Mouse (Mus musculus) hindbrain, embryonic 14.5 days (tissue): ENCODE measurements around the gene Olfr1360. TPM values are rescaled to one million over a fixed set of nuclear protein-coding genes. Genes with fewer than 3 reads are reported as not detected.

ENCODE experiments used
- ATAC-seq: fragments of 200-750 bp; cut with Nextera tagmentation; 2 replicates; pipeline ENCODE4 v1.8.0; 2017; ENCODE audit warnings: moderate number of reproducible peaks, mild to moderate bottlenecking, moderate TSS enrichment, moderate library complexity; ENCODE audit not compliant: low FRiP score
- DNase-seq: peaks from one replicate; pipeline ENCODE4 v3.0.0-alpha.2; 2015; ENCODE audit warnings: low spot score
- H3K27ac ChIP-seq: fragments of 300-500 bp; sonication (generic); 2 replicates; pipeline ENCODE4 v1.5.1; 2014; ENCODE audit warnings: mild to moderate bottlenecking, moderate library complexity
- H3K27me3 ChIP-seq: fragments of 300-500 bp; sonication (generic); 2 replicates; pipeline ENCODE4 v1.6.1; 2014; ENCODE audit warnings: mild to moderate bottlenecking, low read length, mixed read lengths; ENCODE audit not compliant: control insufficient read depth, insufficient read depth
- H3K36me3 ChIP-seq: fragments of 300-500 bp; sonication (generic); replicated peaks from 2 replicates; pipeline ENCODE4 v1.6.1; 2014; ENCODE audit not compliant: control insufficient read depth, insufficient read depth
- H3K4me1 ChIP-seq: fragments of 300-500 bp; sonication (generic); replicated peaks from 2 replicates; pipeline ENCODE4 v1.6.1; 2014; ENCODE audit warnings: antibody characterized with exemption, low read length, mixed read lengths; ENCODE audit not compliant: control insufficient read depth, insufficient read depth
- H3K4me2 ChIP-seq: fragments of 300-500 bp; sonication (generic); replicated peaks from 2 replicates; pipeline ENCODE4 v1.6.1; 2014; ENCODE audit warnings: mild to moderate bottlenecking, moderate library complexity
- H3K4me3 ChIP-seq: fragments of 300-500 bp; sonication (generic); replicated peaks from 2 replicates; pipeline ENCODE4 v1.5.1; 2014; ENCODE audit warnings: mild to moderate bottlenecking, low read length
- H3K9ac ChIP-seq: fragments of 300-500 bp; sonication (generic); 2 replicates; pipeline ENCODE4 v1.6.1; 2014
- H3K9me3 ChIP-seq: fragments of 300-500 bp; sonication (generic); 2 replicates; pipeline ENCODE4 v1.6.1; 2016; ENCODE audit warnings: low read length; ENCODE audit not compliant: control insufficient read depth
- WGBS: fragments of 180-500 bp; shearing (Covaris S2); extraction: QIAGEN DNeasy Blood & Tissue Kit; methylation state at CpG from one replicate; pipeline ENCODE4 v1.1.7; 2014; 5-methylcytosine and 5-hydroxymethylcytosine counted together
- microRNA-seq: library from miRNA; unstranded; fragments of <30 nt; microRNA quantifications from one replicate; pipeline ENCODE4, GENCODE M21; 2016
- polyA plus RNA-seq: library from polyadenylated mRNA; unstranded; fragments of >200 nt; fragmentation: Nextera tagmentation; extraction: Ambion mirVana; gene quantifications from 2 replicates; pipeline ENCODE4 v1.2.1, GENCODE M21; 2014

Olfr1360 gene
- polyA plus RNA-seq, 1 experiment from 2014 or later = not detected

- Histone ChIP-seq H3K4me3 (no peak within 1 kb of the TSS), H3K9me3 (no peaks in the 10 kb centered on the region), H3K27ac (no peak within 1 kb of the TSS), H3K27me3 (no peaks in the 10 kb centered on the region), H3K36me3 (no peaks in the 10 kb centered on the region), H3K4me2 (no peak within 1 kb of the TSS), H3K4me1 (no peaks in the 10 kb centered on the region), H3K9ac (no peak within 1 kb of the TSS)
- ATAC-seq (no peak), DNase-seq (no peak)
These were observed 20.6 kb upstream of the Olfr1360 start, which contains the start of gene Olfr1359 for GRCm38 (mm10) chr13:21697811-21698210. TSS of gene Olfr1359 (plus strand) at chr13:21698111.

- Histone ChIP-seq H3K27me3 (no peaks in the 10 kb centered on the region), H3K4me1 (no peaks in the 10 kb centered on the region), H3K27ac (no peak within 1 kb of the TSS), H3K9ac (no peak within 1 kb of the TSS), H3K36me3 (no peaks in the 10 kb centered on the region), H3K4me2 (no peak within 1 kb of the TSS), H3K4me3 (no peak within 1 kb of the TSS), H3K9me3 (no peaks in the 10 kb centered on the region)
- WGBS = 76% methylated on average over 2 of the region's 2 CpGs
- no peak for DNase-seq
- ATAC-seq = no peak
These were observed 13.9 kb downstream of the Olfr1360 start, which contains the start of gene Olfr1361 for GRCm38 (mm10) chr13:21663286-21663685. TSS of gene Olfr1361 (minus strand) at chr13:21663386.

- WGBS = 83% methylated on average over 2 of the region's 2 CpGs
- Histone ChIP-seq H3K36me3 (no peaks in the 10 kb centered on the region), H3K27ac (no peak within 1 kb of the TSS), H3K27me3 (no peaks in the 10 kb centered on the region), H3K9ac (no peak within 1 kb of the TSS), H3K4me1 (no peaks in the 10 kb centered on the region), H3K4me3 (no peak within 1 kb of the TSS), H3K9me3 (no peaks in the 10 kb centered on the region), H3K4me2 (no peak within 1 kb of the TSS)
- DNase-seq (no peak), ATAC-seq (no peak)
These were observed 34.8 kb downstream of the Olfr1360 start, which contains the start of gene Olfr11 for GRCm38 (mm10) chr13:21642418-21642817. TSS of gene Olfr11 (minus strand) at chr13:21642518.

Small RNA genes within 50 kb of the gene (microRNA-seq; reads per million reads assigned to microRNA genes)
- gene Gm44357 (not detected), gene Gm44367 (not detected)

Other genes with a start within 250 kb of the Olfr1360 start
- gene Pgbd1, start 236.3 kb downstream of the Olfr1360 start, polyA plus RNA-seq = 3.3 and 3.7 TPM in 2 replicates
- 14.1 and 17.4 TPM in 2 replicates for gene Zscan26, start 223.7 kb downstream of the Olfr1360 start, polyA plus RNA-seq
- 3.0 and 3.7 TPM in 2 replicates for gene Nkapl, start 208.9 kb downstream of the Olfr1360 start, polyA plus RNA-seq
- gene Zkscan4, start 198.5 kb downstream of the Olfr1360 start, polyA plus RNA-seq = 8.9 and 9.9 TPM in 2 replicates
- not detected in 2 replicates for gene Gm10065, start 198.0 kb downstream of the Olfr1360 start, polyA plus RNA-seq
- gene AK157302, start 182.2 kb downstream of the Olfr1360 start, polyA plus RNA-seq = 0.25 and 0.42 TPM in 2 replicates
- 5.4 and 6.6 TPM in 2 replicates for gene Gm11273, start 176.0 kb downstream of the Olfr1360 start, polyA plus RNA-seq
- 7.4 and 8.0 TPM in 2 replicates for gene Zkscan8, start 146.3 kb downstream of the Olfr1360 start, polyA plus RNA-seq
- gene Olfr1366, start 134.6 kb downstream of the Olfr1360 start, polyA plus RNA-seq = 0.08 and 0.21 TPM in 2 replicates
- 0.04 TPM in 1 of 2 replicates, not detected in the other for gene Olfr1535, start 117.5 kb downstream of the Olfr1360 start, polyA plus RNA-seq
- not detected in 2 replicates for gene Olfr1364, start 95.6 kb downstream of the Olfr1360 start, polyA plus RNA-seq
- gene Olfr1362, start 63.4 kb downstream of the Olfr1360 start, polyA plus RNA-seq = not detected in 2 replicates
- gene Olfr11, start 34.9 kb downstream of the Olfr1360 start, polyA plus RNA-seq = not detected in 2 replicates
- gene Olfr1361, start 14.0 kb downstream of the Olfr1360 start, polyA plus RNA-seq = not detected in 2 replicates
- not detected in 2 replicates for gene Olfr1359, start 20.7 kb upstream of the Olfr1360 start, polyA plus RNA-seq
- not detected in 2 replicates for gene Hist1h2bl, start 38.7 kb upstream of the Olfr1360 start, polyA plus RNA-seq
- gene Hist1h2ai, start 39.0 kb upstream of the Olfr1360 start, polyA plus RNA-seq = 5.4 and 7.5 TPM in 2 replicates
- 2.4 and 3.2 TPM in 2 replicates for gene Hist1h3h, start 40.3 kb upstream of the Olfr1360 start, polyA plus RNA-seq
- gene Hist1h2bm, start 44.6 kb upstream of the Olfr1360 start, polyA plus RNA-seq = 1.4 TPM in 2 replicates
- 0.33 and 0.64 TPM in 2 replicates for gene Hist1h4j, start 57.7 kb upstream of the Olfr1360 start, polyA plus RNA-seq
- 2.0 and 2.7 TPM in 2 replicates for gene Hist1h4k, start 73.1 kb upstream of the Olfr1360 start, polyA plus RNA-seq
- gene Hist1h2ak, start 76.4 kb upstream of the Olfr1360 start, polyA plus RNA-seq = 2.4 and 3.4 TPM in 2 replicates
- gene Hist1h2bn, start 76.7 kb upstream of the Olfr1360 start, polyA plus RNA-seq = not detected in 2 replicates
- gene Hist1h1b, start 103.2 kb upstream of the Olfr1360 start, polyA plus RNA-seq = 1.6 and 1.7 TPM in 2 replicates
- gene Hist1h3i, start 106.0 kb upstream of the Olfr1360 start, polyA plus RNA-seq = 37.4 and 39.0 TPM in 2 replicates
- gene Hist1h2an, start 109.8 kb upstream of the Olfr1360 start, polyA plus RNA-seq = 1.3 TPM in 1 of 2 replicates, not detected in the other
- 0.82 and 1.1 TPM in 2 replicates for gene Hist1h2bp, start 110.1 kb upstream of the Olfr1360 start, polyA plus RNA-seq
- 3.5 and 3.6 TPM in 2 replicates for gene Hist1h2bq, start 132.8 kb upstream of the Olfr1360 start, polyA plus RNA-seq
- gene Hist1h2ao, start 133.1 kb upstream of the Olfr1360 start, polyA plus RNA-seq = not detected in 2 replicates
- gene Hist1h4m, start 134.3 kb upstream of the Olfr1360 start, polyA plus RNA-seq = not detected in 2 replicates
- gene Hist1h4n, start 154.8 kb upstream of the Olfr1360 start, polyA plus RNA-seq = 5.5 and 8.9 TPM in 2 replicates
- gene Hist1h2ap, start 156.1 kb upstream of the Olfr1360 start, polyA plus RNA-seq = 574 and 576 TPM in 2 replicates
- gene Hist1h2br, start 156.3 kb upstream of the Olfr1360 start, polyA plus RNA-seq = 3.8 TPM in 2 replicates